Mouse (Mus musculus) C2C12 (cell line): ENCODE results near the gene Adam22.

Source experiments
- CEBPB ChIP-seq: IDR thresholded peaks from one replicate; pipeline ENCODE4 v1.6.1; 2011; ENCODE audit warnings: low read depth, mild to moderate bottlenecking, control low read depth, moderate library complexity
- CTCF ChIP-seq: IDR thresholded peaks from one replicate; pipeline ENCODE4 v1.5.1; 2011; ENCODE audit not compliant: control insufficient read depth, insufficient read depth, insufficient read length
- FOSL1 ChIP-seq: IDR thresholded peaks from one replicate; pipeline ENCODE4 v1.8.0; 2011; ENCODE audit warnings: mild to moderate bottlenecking, low read length; ENCODE audit not compliant: poor library complexity, insufficient read depth, severe bottlenecking
- MAX ChIP-seq: IDR thresholded peaks from one replicate; pipeline ENCODE4 v1.6.1; 2011; ENCODE audit warnings: mild to moderate bottlenecking, control low read depth
- MYOD1 ChIP-seq: IDR thresholded peaks from one replicate; pipeline ENCODE4 v1.6.1; 2011; ENCODE audit warnings: low read depth; ENCODE audit not compliant: control insufficient read depth, insufficient read length
- MYOG ChIP-seq: IDR thresholded peaks from one replicate; pipeline ENCODE4 v1.6.1; 2011; ENCODE audit not compliant: control insufficient read depth, insufficient read length; ENCODE audit errors: extremely low read depth
- USF1 ChIP-seq: IDR thresholded peaks from one replicate; pipeline ENCODE4 v1.6.1; 2011; ENCODE audit warnings: low read depth, mild to moderate bottlenecking, control low read depth, moderate library complexity

GRCm38 (mm10) chr5:8289678-8290614 is 78.0 kb downstream of the Adam22 start:
- TF ChIP-seq MAX: no peak
- no peak for TF ChIP-seq MYOG
- TF ChIP-seq FOSL1: no peak
- no peak for TF ChIP-seq CTCF
- no peak for TF ChIP-seq USF1
- TF ChIP-seq MYOD1: no peak
- no peak for TF ChIP-seq CEBPB
